Mouse (Mus musculus): ENCODE measurements around the gene Gimap3. TPM values are rescaled to one million over a fixed set of nuclear protein-coding genes. Genes with fewer than 3 reads are reported as not detected.

The Gimap3 gene
- polyA plus RNA-seq, 1 experiment from 2014 or later = not detected

Other genes with a start within 250 kb of the Gimap3 start
- gene Atp6v0e2, start 233.2 kb downstream of the Gimap3 start, polyA plus RNA-seq (2016; fragmentation: Nextera tagmentation; extraction: Ambion mirVana) = 59.0 and 71.9 TPM in 2 replicates
- gene Lrrc61, start 216.1 kb downstream of the Gimap3 start, polyA plus RNA-seq (2016; fragmentation: Nextera tagmentation; extraction: Ambion mirVana) = 17.1 and 21.8 TPM in 2 replicates
- gene Rarres2, start 198.1 kb downstream of the Gimap3 start, polyA plus RNA-seq (2016; fragmentation: Nextera tagmentation; extraction: Ambion mirVana) = 0.51 and 1.3 TPM in 2 replicates
- not detected in 2 replicates for gene Gm45021, start 181.2 kb downstream of the Gimap3 start, polyA plus RNA-seq (2016; fragmentation: Nextera tagmentation; extraction: Ambion mirVana)
- gene Repin1, start 177.0 kb downstream of the Gimap3 start, polyA plus RNA-seq (2016; fragmentation: Nextera tagmentation; extraction: Ambion mirVana) = 58.9 and 59.4 TPM in 2 replicates
- 0.39 and 0.50 TPM in 2 replicates for gene Gm44965, start 176.9 kb downstream of the Gimap3 start, polyA plus RNA-seq (2016; fragmentation: Nextera tagmentation; extraction: Ambion mirVana)
- 10.3 and 11.4 TPM in 2 replicates for gene Zfp775, start 168.8 kb downstream of the Gimap3 start, polyA plus RNA-seq (2016; fragmentation: Nextera tagmentation; extraction: Ambion mirVana)
- gene AI854703, start 144.1 kb downstream of the Gimap3 start, polyA plus RNA-seq (2016; fragmentation: Nextera tagmentation; extraction: Ambion mirVana) = 0.89 TPM in 2 replicates
- 0.44 and 0.82 TPM in 2 replicates for gene Gimap8, start 123.6 kb downstream of the Gimap3 start, polyA plus RNA-seq (2016; fragmentation: Nextera tagmentation; extraction: Ambion mirVana)
- 2.6 and 3.9 TPM in 2 replicates for gene Gimap9, start 94.7 kb downstream of the Gimap3 start, polyA plus RNA-seq (2016; fragmentation: Nextera tagmentation; extraction: Ambion mirVana)
- 5.2 and 5.6 TPM in 2 replicates for gene Gimap4, start 86.3 kb downstream of the Gimap3 start, polyA plus RNA-seq (2016; fragmentation: Nextera tagmentation; extraction: Ambion mirVana)
- gene Gimap6, start 62.6 kb downstream of the Gimap3 start, polyA plus RNA-seq (2016; fragmentation: Nextera tagmentation; extraction: Ambion mirVana) = 6.7 and 8.4 TPM in 2 replicates
- gene Gm28053, start 52.2 kb downstream of the Gimap3 start, polyA plus RNA-seq (2016; fragmentation: Nextera tagmentation; extraction: Ambion mirVana) = 0.49 and 1.2 TPM in 2 replicates
- not detected in 2 replicates for gene Gimap7, start 52.2 kb downstream of the Gimap3 start, polyA plus RNA-seq (2016; fragmentation: Nextera tagmentation; extraction: Ambion mirVana)
- gene Gimap1, start 31.8 kb downstream of the Gimap3 start, polyA plus RNA-seq (2016; fragmentation: Nextera tagmentation; extraction: Ambion mirVana) = 4.6 and 5.7 TPM in 2 replicates
- 0.96 and 1.0 TPM in 2 replicates for gene Gimap5, start 24.7 kb downstream of the Gimap3 start, polyA plus RNA-seq (2016; fragmentation: Nextera tagmentation; extraction: Ambion mirVana)
- gene Tmem176a, start 70.1 kb upstream of the Gimap3 start, polyA plus RNA-seq (2016; fragmentation: Nextera tagmentation; extraction: Ambion mirVana) = 10.9 and 14.4 TPM in 2 replicates
- 24.0 and 46.1 TPM in 2 replicates for gene Tmem176b, start 70.6 kb upstream of the Gimap3 start, polyA plus RNA-seq (2016; fragmentation: Nextera tagmentation; extraction: Ambion mirVana)
- not detected in 2 replicates for gene Aoc1, start 102.0 kb upstream of the Gimap3 start, polyA plus RNA-seq (2016; fragmentation: Nextera tagmentation; extraction: Ambion mirVana)
- not detected in 2 replicates for gene 1600015I10Rik, start 159.0 kb upstream of the Gimap3 start, polyA plus RNA-seq (2016; fragmentation: Nextera tagmentation; extraction: Ambion mirVana)
- not detected in 2 replicates for gene Doxl2, start 204.1 kb upstream of the Gimap3 start, polyA plus RNA-seq (2016; fragmentation: Nextera tagmentation; extraction: Ambion mirVana)
- gene Svs1, start 216.0 kb upstream of the Gimap3 start, polyA plus RNA-seq (2016; fragmentation: Nextera tagmentation; extraction: Ambion mirVana) = not detected in 2 replicates